12 mouse cellular contexts compared by ENCODE assay signal in genomic region chr12:78777916-78778315, GRCm38 (mm10). TPM values are rescaled to one million over a fixed set of nuclear protein-coding genes. Genes with fewer than 3 reads are reported as not detected.
A peak's percentile ranks its signal among the peaks of the same experiment; 100 is the strongest.
DNase-seq lines count a peak whose midpoint lies in the region; ATAC-seq and TF ChIP-seq lines count a peak whose summit lies in the region.
"Had no signal": no experiment of that assay in that cellular context is flagged by ENCODE, and none has a peak within 500 bp of the region (broad histone marks: within the 10 kb centered on the region; RNA-seq: fewer than 3 reads in every experiment).

No protein-coding gene starts in this region.

- DNase-seq in forebrain, embryonic 10.5 days (ENCODE audit: extremely low spot score, low spot score) = no peak
- no peak for DNase-seq in forebrain, postnatal 0 days
- peak; percentile 29 for DNase-seq in neural tube, embryonic 11.5 days (ENCODE audit: low spot score)
- no peak for DNase-seq in neural tube, embryonic 10.5 days (ENCODE audit: extremely low spot score, low spot score)
- DNase-seq in left cerebral cortex, postnatal 4 days = no peak
- no peak for DNase-seq in cerebellum, postnatal 36 days
- DNase-seq in spleen, postnatal 10 days (ENCODE audit: low spot score in 2 of 2) = no peak
- DNase-seq: cerebellum, adult 8-10 months; liver, embryonic 13.5 days had no signal

- TF ChIP-seq CTCF in forebrain, postnatal 0 days (IDR thresholded peaks at IDR 0.05; ENCODE audit: low read depth) = no peak

- no peak for ATAC-seq in forebrain, postnatal 0 days
- peak; percentile 92 for ATAC-seq in neural tube, embryonic 11.5 days (ENCODE audit: insufficient read depth, low FRiP score, low TSS enrichment)
- ATAC-seq in hindbrain, embryonic 15.5 days (ENCODE audit: low FRiP score, low read depth) = 0 out of 2 replicates have a peak, but pooled peaks have one; percentile 11
- ATAC-seq: activated CD4-positive, CD25-positive, alpha-beta regulatory T cell, adult 4 months had no signal

- peak overlapping the region; percentile 8; the same call in 1 of the 2 replicates for H3K4me3 ChIP-seq in forebrain, embryonic 10.5 days
- H3K4me3 ChIP-seq in forebrain, postnatal 0 days (ENCODE audit: low read depth, low read length) = no peak overlapping the region
- H3K4me3 ChIP-seq in neural tube, embryonic 11.5 days (ENCODE audit: low read depth, low read length) = no peak overlapping the region
- no peak overlapping the region for H3K4me3 ChIP-seq in hindbrain, embryonic 15.5 days
- H3K4me3 ChIP-seq: embryonic facial prominence, embryonic 15.5 days; liver, embryonic 13.5 days had no signal

- H3K4me2 ChIP-seq in forebrain, postnatal 0 days (ENCODE audit: low read depth) = no peak overlapping the region
- no peak overlapping the region for H3K4me2 ChIP-seq in neural tube, embryonic 11.5 days (ENCODE audit: low read depth)
- no peak overlapping the region for H3K4me2 ChIP-seq in hindbrain, embryonic 15.5 days
- H3K4me2 ChIP-seq: embryonic facial prominence, embryonic 15.5 days; liver, embryonic 13.5 days had no signal

- WGBS in forebrain, embryonic 10.5 days = 10% methylated on average over 2 of the region's 2 CpGs
- 4% methylated on average over 2 of the region's 2 CpGs for WGBS in forebrain, postnatal 0 days
- WGBS in neural tube, embryonic 11.5 days = 16% methylated on average over 2 of the region's 2 CpGs
- WGBS in hindbrain, embryonic 15.5 days = 9% methylated on average over 2 of the region's 2 CpGs

- H3K27me3 ChIP-seq in forebrain, embryonic 10.5 days (ENCODE audit: poor library complexity, severe bottlenecking) = no peaks in the 10 kb centered on the region
- H3K27me3 ChIP-seq in forebrain, postnatal 0 days (ENCODE audit: insufficient read depth, low read length) = no peaks in the 10 kb centered on the region
- no peaks in the 10 kb centered on the region for H3K27me3 ChIP-seq in neural tube, embryonic 11.5 days (ENCODE audit: control insufficient read depth, insufficient read depth, low read length)
- H3K27me3 ChIP-seq in hindbrain, embryonic 15.5 days = no peaks in the 10 kb centered on the region
- H3K27me3 ChIP-seq: embryonic facial prominence, embryonic 15.5 days; liver, embryonic 13.5 days had no signal

- intact Hi-C loops in left cerebral cortex, postnatal 4 days (cut with DNase I) = no loop called here

- no peaks in the 10 kb centered on the region for H3K9me3 ChIP-seq in forebrain, embryonic 10.5 days
- H3K9me3 ChIP-seq in forebrain, postnatal 0 days (ENCODE audit: low read length) = no peaks in the 10 kb centered on the region
- H3K9me3 ChIP-seq in neural tube, embryonic 11.5 days (ENCODE audit: control insufficient read depth, low read length) = no peaks in the 10 kb centered on the region
- H3K9me3 ChIP-seq in hindbrain, embryonic 15.5 days = no peaks in the 10 kb centered on the region
- H3K9me3 ChIP-seq: embryonic facial prominence, embryonic 15.5 days; liver, embryonic 13.5 days had no signal

- peak overlapping the region; percentile 35; the same call in 1 of the 2 replicates for H3K27ac ChIP-seq in forebrain, embryonic 10.5 days
- H3K27ac ChIP-seq in forebrain, postnatal 0 days (ENCODE audit: low read depth, low read length) = no peak overlapping the region
- H3K27ac ChIP-seq in neural tube, embryonic 11.5 days (ENCODE audit: low read depth, low read length) = no peak overlapping the region
- peak overlapping the region; percentile 43; the same call in 1 of the 2 replicates for H3K27ac ChIP-seq in hindbrain, embryonic 15.5 days (replicated peaks)
- H3K27ac ChIP-seq: embryonic facial prominence, embryonic 15.5 days; liver, embryonic 13.5 days had no signal

- no peak overlapping the region for H3K9ac ChIP-seq in forebrain, postnatal 0 days
- no peak overlapping the region for H3K9ac ChIP-seq in neural tube, embryonic 11.5 days (ENCODE audit: low read length)
- no peak overlapping the region for H3K9ac ChIP-seq in hindbrain, embryonic 15.5 days
- H3K9ac ChIP-seq: embryonic facial prominence, embryonic 15.5 days; liver, embryonic 13.5 days had no signal

- peaks cover 31% of the 10 kb centered on the region for H3K4me1 ChIP-seq in forebrain, embryonic 10.5 days
- no peaks in the 10 kb centered on the region for H3K4me1 ChIP-seq in forebrain, postnatal 0 days (ENCODE audit: insufficient read depth)
- H3K4me1 ChIP-seq in neural tube, embryonic 11.5 days (ENCODE audit: control insufficient read depth, insufficient read depth, low read length) = no peaks in the 10 kb centered on the region; the same call in 1 of the 2 replicates
- 0 out of 2 replicates have a peak, but pooled peaks cover 4% of the 10 kb centered on the region for H3K4me1 ChIP-seq in hindbrain, embryonic 15.5 days (replicated peaks)

- H3K36me3 ChIP-seq in forebrain, embryonic 10.5 days (replicated peaks) = peaks cover 10% of the 10 kb centered on the region
- no peaks in the 10 kb centered on the region for H3K36me3 ChIP-seq in forebrain, postnatal 0 days (ENCODE audit: insufficient read depth)
- H3K36me3 ChIP-seq in neural tube, embryonic 11.5 days (ENCODE audit: control insufficient read depth, insufficient read depth, low read length) = no peaks in the 10 kb centered on the region
- no peaks in the 10 kb centered on the region for H3K36me3 ChIP-seq in hindbrain, embryonic 15.5 days
- H3K36me3 ChIP-seq: embryonic facial prominence, embryonic 15.5 days; liver, embryonic 13.5 days had no signal

RNA-seq across cellular contexts. Expression of gene Mpp5, which starts 29.2 kb away (rescaled TPM):
- 25.5 and 30.1 TPM in 2 replicates for polyA plus RNA-seq in forebrain, embryonic 10.5 days (2016; fragmentation: Nextera tagmentation; extraction: Ambion mirVana)
- total RNA-seq in forebrain, postnatal 0 days (2014; rRNA removed) = 11.8 and 14.7 TPM in 2 replicates
- polyA plus RNA-seq in forebrain, postnatal 0 days (2015; fragmentation: Nextera tagmentation; extraction: Ambion mirVana) = 4.9 and 10.8 TPM in 2 replicates
- 24.7 and 28.5 TPM in 2 replicates for polyA plus RNA-seq in neural tube, embryonic 11.5 days (2014; fragmentation: Nextera tagmentation; extraction: Ambion mirVana)
- 14.5 and 15.1 TPM in 2 replicates for polyA plus RNA-seq in hindbrain, embryonic 15.5 days (2015; fragmentation: Nextera tagmentation; extraction: Ambion mirVana)
- total RNA-seq in left cerebral cortex, postnatal 4 days (2021) = 10 to 100 TPM in 1 of 2 experiments, 1 to 10 TPM in 1; 9.8 to 11.1 TPM

Comparison
In these comparisons a context has a peak if more than half of its experiments do, and no peak if none do; other contexts are left out.
1. H3K27ac ChIP-seq: peak in forebrain, embryonic 10.5 days (single experiment) and hindbrain, embryonic 15.5 days (single experiment); none in forebrain, postnatal 0 days (single experiment) and neural tube, embryonic 11.5 days (single experiment).